Mouse (Mus musculus): ENCODE results near the gene Evi2b. TPM values are rescaled to one million over a fixed set of nuclear protein-coding genes. Genes with fewer than 3 reads are reported as not detected.

The Evi2b gene
- polyA plus RNA-seq, 1 experiment, result 0.30 TPM

DNA sequence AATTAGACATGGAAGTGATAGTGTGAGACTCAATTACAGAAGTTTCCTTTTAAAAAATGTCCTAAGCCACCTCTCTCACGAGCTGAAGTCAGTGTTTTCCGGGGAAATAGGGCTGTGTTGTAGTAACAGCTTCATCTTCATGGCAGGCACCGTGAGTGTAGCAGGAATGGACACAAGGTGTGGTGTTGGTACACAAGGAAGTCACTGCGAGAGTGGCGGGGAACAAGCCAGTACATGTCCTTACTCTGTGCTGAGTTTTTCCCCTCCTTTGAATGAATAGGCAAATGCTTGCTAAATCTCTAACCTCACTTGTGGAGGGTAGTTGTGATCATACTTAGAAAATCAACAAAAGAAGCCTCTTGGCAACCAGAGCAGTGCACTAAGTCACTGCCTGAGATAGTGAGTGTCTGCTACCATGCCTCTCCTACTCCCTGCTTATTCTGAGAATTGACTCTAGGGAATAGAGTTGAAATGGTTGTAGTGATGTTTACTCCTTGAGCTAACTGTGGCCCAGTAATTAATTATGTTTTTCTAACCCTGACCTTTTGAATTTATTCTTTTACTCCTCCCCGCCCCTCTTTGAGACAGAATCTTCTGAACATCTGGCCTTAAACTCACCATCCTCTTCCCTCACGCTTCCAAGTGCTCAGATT, 39.6 kb downstream of the Evi2b start:
- no peaks in the 10 kb centered on the region for H3K79me3 ChIP-seq (ENCODE audit: low read depth)

DNA sequence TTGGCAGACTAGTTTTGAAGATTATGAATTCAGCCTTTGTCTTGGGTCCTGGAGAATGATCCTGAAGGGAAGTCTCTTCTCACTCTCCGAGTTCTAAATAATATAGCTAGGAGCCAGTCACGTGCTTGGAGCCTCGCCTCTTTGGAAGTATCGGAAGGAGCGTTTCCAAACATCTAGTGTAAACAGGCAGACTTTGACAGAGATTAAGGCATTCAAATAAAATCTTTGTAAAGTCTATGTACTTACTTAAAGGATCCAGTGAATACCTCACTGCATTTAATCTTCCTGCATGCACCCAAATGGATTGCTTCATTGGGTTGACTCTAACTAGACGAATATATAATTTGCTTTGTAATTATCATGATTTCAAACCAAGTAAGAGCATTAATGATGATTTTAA, 40.2 kb downstream of the Evi2b start:
- TF ChIP-seq CTCF (IDR thresholded peaks at IDR 0.05; ENCODE audit: control insufficient read depth, insufficient read depth, insufficient read length) (no peak), USF1 (IDR thresholded peaks at IDR 0.05; ENCODE audit: low read depth) (no peak), CEBPB (IDR thresholded peaks at IDR 0.05; ENCODE audit: low read depth) (no peak), FOSL1 (IDR thresholded peaks at IDR 0.05; ENCODE audit: insufficient read depth, low read length, poor library complexity, severe bottlenecking) (no peak)
- no peaks in the 10 kb centered on the region for H3K79me2 ChIP-seq (ENCODE audit: control insufficient read depth, insufficient read depth)
- no peak overlapping the region for H3K4me3 ChIP-seq (ENCODE audit: insufficient read depth, poor library complexity, severe bottlenecking)
- no peaks in the 10 kb centered on the region for H3K79me3 ChIP-seq (ENCODE audit: low read depth)
- no peaks in the 10 kb centered on the region for H3K27me3 ChIP-seq (ENCODE audit: control insufficient read depth, insufficient read depth, insufficient read length)
- H3ac ChIP-seq (ENCODE audit: control insufficient read depth, insufficient read length, low read depth), result no peak overlapping the region
- H3K36me3 ChIP-seq (ENCODE audit: control insufficient read depth, insufficient read depth), result peaks cover 47% of the 10 kb centered on the region

More for the DNA sequence above, 39.6 kb downstream of the Evi2b start:
- Histone ChIP-seq H3K27me3 (ENCODE audit: control insufficient read depth, insufficient read depth, insufficient read length) (no peaks in the 10 kb centered on the region), H3ac (ENCODE audit: control insufficient read depth, insufficient read length, low read depth) (no peak overlapping the region), H3K36me3 (ENCODE audit: control insufficient read depth, insufficient read depth) (peaks cover 45% of the 10 kb centered on the region), H3K4me3 (ENCODE audit: insufficient read depth, poor library complexity, severe bottlenecking) (no peak overlapping the region), H3K79me2 (ENCODE audit: control insufficient read depth, insufficient read depth) (no peaks in the 10 kb centered on the region)
- TF ChIP-seq USF1 (IDR thresholded peaks at IDR 0.05; ENCODE audit: low read depth) (no peak), CTCF (IDR thresholded peaks at IDR 0.05; ENCODE audit: control insufficient read depth, insufficient read depth, insufficient read length) (no peak), FOSL1 (IDR thresholded peaks at IDR 0.05; ENCODE audit: insufficient read depth, low read length, poor library complexity, severe bottlenecking) (no peak)

DNA sequence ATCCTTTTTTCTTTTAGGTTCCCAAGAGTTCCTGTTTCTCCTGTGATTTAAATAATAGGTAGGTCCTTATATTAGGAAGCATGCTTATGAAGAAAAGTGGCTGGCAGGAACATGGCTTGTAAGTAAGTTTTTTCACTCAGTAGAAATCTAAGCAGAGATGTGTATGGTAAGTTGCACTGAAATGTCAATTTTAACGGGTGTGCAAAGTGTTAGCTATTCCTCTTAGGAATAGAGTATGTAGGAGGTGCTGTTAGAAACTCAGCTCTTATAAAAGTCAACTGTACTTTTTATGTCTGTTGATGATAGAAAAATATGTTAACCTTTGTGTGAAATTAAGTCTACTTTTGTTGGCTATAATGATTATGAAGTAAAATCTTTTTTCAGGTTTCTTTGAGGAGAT, 55.5 kb downstream of the Evi2b start:
- H3K36me3 ChIP-seq (ENCODE audit: control insufficient read depth, insufficient read depth), result peaks cover 60% of the 10 kb centered on the region
- H3ac ChIP-seq (ENCODE audit: control insufficient read depth, insufficient read length, low read depth), result no peak overlapping the region
- H3K4me3 ChIP-seq (ENCODE audit: insufficient read depth, poor library complexity, severe bottlenecking), result no peak overlapping the region
- H3K27me3 ChIP-seq (ENCODE audit: control insufficient read depth, insufficient read depth, insufficient read length), result no peaks in the 10 kb centered on the region
- no peaks in the 10 kb centered on the region for H3K79me3 ChIP-seq (ENCODE audit: low read depth)
- H3K79me2 ChIP-seq (ENCODE audit: control insufficient read depth, insufficient read depth), result no peaks in the 10 kb centered on the region
- TF ChIP-seq MAX (IDR thresholded peaks at IDR 0.05), result no peak
- no peak for TF ChIP-seq USF1 (IDR thresholded peaks at IDR 0.05; ENCODE audit: low read depth)
- TF ChIP-seq MYOD1 (IDR thresholded peaks at IDR 0.05; ENCODE audit: control insufficient read depth, insufficient read length, low read depth), result no peak
- TF ChIP-seq CEBPB (IDR thresholded peaks at IDR 0.05; ENCODE audit: low read depth), result no peak
- TF ChIP-seq CTCF (IDR thresholded peaks at IDR 0.05; ENCODE audit: control insufficient read depth, insufficient read depth, insufficient read length), result no peak
- no peak for TF ChIP-seq MYOG (IDR thresholded peaks at IDR 0.05; ENCODE audit: control insufficient read depth, extremely low read depth, insufficient read length)
- TF ChIP-seq FOSL1 (IDR thresholded peaks at IDR 0.05; ENCODE audit: insufficient read depth, low read length, poor library complexity, severe bottlenecking), result no peak

Other genes with a start within 250 kb of the Evi2b start
- not detected for gene Gm9964, start 226.9 kb downstream of the Evi2b start, polyA plus RNA-seq (2012; fragmentation: generic; extraction: Trizol)
- 8.0 TPM for gene Nf1, start 184.1 kb downstream of the Evi2b start, polyA plus RNA-seq (2012; fragmentation: generic; extraction: Trizol)
- 0.16 TPM for gene Omg, start 19.7 kb downstream of the Evi2b start, polyA plus RNA-seq (2012; fragmentation: generic; extraction: Trizol)
- 0.07 TPM for gene Evi2, start 6.8 kb upstream of the Evi2b start, polyA plus RNA-seq (2012; fragmentation: generic; extraction: Trizol)
- 12.9 TPM for gene Evi2a, start 6.8 kb upstream of the Evi2b start, polyA plus RNA-seq (2012; fragmentation: generic; extraction: Trizol)
- gene Rab11fip4, start 67.5 kb upstream of the Evi2b start, polyA plus RNA-seq (2012; fragmentation: generic; extraction: Trizol), result 0.11 TPM

Data from C2C12 (cell line).